Mouse (Mus musculus) adrenal gland, adult 8-10 months (tissue): ENCODE data around the gene Cct7. TPM values are rescaled to one million over a fixed set of nuclear protein-coding genes. Genes with fewer than 3 reads are reported as not detected.

Experiments
- DNase-seq: peaks from one replicate; pipeline ENCODE4 v3.0.0; 2022
- total RNA-seq, 4 experiments: library from RNA; stranded (reverse); gene quantifications; 2 replicates each; pipeline ENCODE4 v1.2.4; 2022

Gene Cct7
- total RNA-seq, 4 experiments from 2014 or later: 236 to 295 (median 271) TPM

- DNase-seq: no peak
These were observed 53.6 kb downstream of the Cct7 start for GRCm38 (mm10) chr6:85504908-85505307.

- no peak for DNase-seq
These were observed 57.3 kb downstream of the Cct7 start for GRCm38 (mm10) chr6:85508602-85509001.

- no peak for DNase-seq
These were observed 59.2 kb downstream of the Cct7 start for GRCm38 (mm10) chr6:85510476-85510875.

- peak; percentile 31 for DNase-seq
These were observed 60.2 kb downstream of the Cct7 start for GRCm38 (mm10) chr6:85511286-85512055.

GRCm38 (mm10) chr6:85512056-85512440 lies 60.7 kb downstream of the Cct7 start:
- DNase-seq: no peak

GRCm38 (mm10) chr6:85512577-85513530 lies 61.5 kb downstream of the Cct7 start:
- DNase-seq: no peak

- DNase-seq: peak; percentile 8
These were observed 62.2 kb downstream of the Cct7 start, which contains the start of gene Egr4 for GRCm38 (mm10) chr6:85513531-85513910. TSS of gene Egr4 (minus strand) at chr6:85513589.

GRCm38 (mm10) chr6:85515941-85516340 lies 64.6 kb downstream of the Cct7 start:
- DNase-seq: no peak

Other genes with a start within 250 kb of the Cct7 start
- 10 to 100 TPM; 16.2 to 27.2 (median 21.0) TPM for gene Sfxn5, start 118.1 kb upstream of the Cct7 start, total RNA-seq
- 10 to 100 TPM; 41.7 to 59.0 (median 53.0) TPM for gene Rab11fip5, start 76.9 kb upstream of the Cct7 start, total RNA-seq
- gene Noto, start 27.6 kb upstream of the Cct7 start, total RNA-seq: not detected
- gene Smyd5, start 19.5 kb upstream of the Cct7 start, total RNA-seq: 10 to 100 TPM; 37.9 to 44.3 (median 43.5) TPM
- 10 to 100 TPM; 11.5 to 16.4 (median 13.9) TPM for gene Pradc1, start 456 bp downstream of the Cct7 start, total RNA-seq
- gene Fbxo41, start 51.5 kb downstream of the Cct7 start, total RNA-seq: 1 to 10 TPM in 3 of 4 experiments, under 1 TPM in 1; 0.70 to 1.8 (median 1.5) TPM
- gene Egr4, start 62.1 kb downstream of the Cct7 start, total RNA-seq: not detected
- gene Alms1, start 136.0 kb downstream of the Cct7 start, total RNA-seq: 10 to 100 TPM in 3 of 4 experiments, 1 to 10 TPM in 1; 9.1 to 23.4 (median 15.1) TPM